8 mouse cellular contexts compared by ENCODE assay signal in genomic region chr2:150674900-150675299, GRCm38 (mm10). TPM values are rescaled to one million over a fixed set of nuclear protein-coding genes. Genes with fewer than 3 reads are reported as not detected.
A peak's percentile ranks its signal among the peaks of the same experiment; 100 is the strongest.
DNase-seq lines count a peak whose midpoint lies in the region; ATAC-seq and TF ChIP-seq lines count a peak whose summit lies in the region.

No protein-coding gene starts in this region.

- peaks cover 7% of the 10 kb centered on the region; the same call in 1 of the 2 replicates for H3K4me1 ChIP-seq in forebrain, embryonic 12.5 days
- H3K4me1 ChIP-seq in hindbrain, embryonic 14.5 days (replicated peaks; ENCODE audit: control insufficient read depth, insufficient read depth, low read length), result no peaks in the 10 kb centered on the region; the same call in 1 of the 2 replicates
- peaks cover 3% of the 10 kb centered on the region; the same call in 1 of the 2 replicates for H3K4me1 ChIP-seq in small intestine, adult 2 months (ENCODE audit: control insufficient read depth, insufficient read depth, insufficient read length, low read length)

- TF ChIP-seq POLR2A in small intestine, adult 2 months (IDR thresholded peaks at IDR 0.05; ENCODE audit: low read depth, low read length), result no peak

- H3K36me3 ChIP-seq in forebrain, embryonic 12.5 days (replicated peaks), result no peaks in the 10 kb centered on the region
- H3K36me3 ChIP-seq in hindbrain, embryonic 14.5 days (replicated peaks; ENCODE audit: control insufficient read depth, insufficient read depth), result no peaks in the 10 kb centered on the region
- H3K36me3 ChIP-seq in small intestine, adult 2 months (ENCODE audit: control insufficient read depth, insufficient read depth, low read length), result no peaks in the 10 kb centered on the region

- H3K27me3 ChIP-seq in forebrain, embryonic 12.5 days, result peaks cover 12% of the 10 kb centered on the region
- H3K27me3 ChIP-seq in hindbrain, embryonic 14.5 days (ENCODE audit: control insufficient read depth, insufficient read depth, low read length), result peaks cover 10% of the 10 kb centered on the region
- no peaks in the 10 kb centered on the region for H3K27me3 ChIP-seq in small intestine, adult 2 months (ENCODE audit: control insufficient read depth, insufficient read depth, low read length)

- ATAC-seq in forebrain, embryonic 12.5 days (ENCODE audit: low FRiP score), result peak; percentile 76
- ATAC-seq in hindbrain, embryonic 14.5 days (ENCODE audit: low FRiP score), result peak; percentile 58; the same call in 1 of the 2 replicates

- H3K4me2 ChIP-seq in forebrain, embryonic 12.5 days, result no peak overlapping the region
- H3K4me2 ChIP-seq in hindbrain, embryonic 14.5 days (replicated peaks), result no peak overlapping the region

- no peaks in the 10 kb centered on the region for H3K9me3 ChIP-seq in forebrain, embryonic 12.5 days
- H3K9me3 ChIP-seq in hindbrain, embryonic 14.5 days (ENCODE audit: control insufficient read depth, low read length), result no peaks in the 10 kb centered on the region

- H3K4me3 ChIP-seq in forebrain, embryonic 12.5 days (replicated peaks), result no peak overlapping the region
- H3K4me3 ChIP-seq in hindbrain, embryonic 14.5 days (replicated peaks; ENCODE audit: low read length), result no peak overlapping the region
- no peak overlapping the region for H3K4me3 ChIP-seq in small intestine, adult 2 months (ENCODE audit: low read depth, low read length)

- peak; percentile 63; the same call in 1 of the 2 replicates for TF ChIP-seq CTCF in small intestine, adult 2 months (IDR thresholded peaks at IDR 0.05; ENCODE audit: extremely low read depth, insufficient read length, insufficient replicate concordance, low read depth, low read length)

- peak; percentile 29 to 34 for DNase-seq in cerebellum, adult 18-20 months
- no peak for DNase-seq in cerebellum, adult 11 months
- DNase-seq in c-Kit-negative CD71-positive TER-119-positive erythroid progenitor cells, embryonic 14.5 days (ENCODE audit: low read depth, low spot score), result peak; percentile 59
- DNase-seq in hindbrain, embryonic 14.5 days (ENCODE audit: low spot score), result peak; percentile 83
- DNase-seq in left cerebral cortex, postnatal 14 days (ENCODE audit: low spot score in 2 of 2), result peak; percentile 67 to 75
- DNase-seq in mesoderm, embryonic 11.5 days (ENCODE audit: low read depth, low spot score), result peak; percentile 85

- 6% methylated on average over 2 of the region's 2 CpGs for WGBS in forebrain, embryonic 12.5 days
- 2% methylated on average over 2 of the region's 2 CpGs for WGBS in hindbrain, embryonic 14.5 days
- 3% methylated on average over 2 of the region's 2 CpGs for WGBS in small intestine, adult 2 months

- H3K9ac ChIP-seq in forebrain, embryonic 12.5 days, result no peak overlapping the region
- no peak overlapping the region for H3K9ac ChIP-seq in hindbrain, embryonic 14.5 days

- intact Hi-C loops in left cerebral cortex, postnatal 14 days (cut with DNase I), result loop anchor here (1.0 to 5.0 kb wide), 3 partner anchors 67 to 327 kb away; partner anchors contain the start of gene Apmap

- H3K27ac ChIP-seq in forebrain, embryonic 12.5 days, result no peak overlapping the region
- no peak overlapping the region for H3K27ac ChIP-seq in hindbrain, embryonic 14.5 days
- no peak overlapping the region for H3K27ac ChIP-seq in small intestine, adult 2 months (ENCODE audit: insufficient read depth, low read depth, low read length)

RNA-seq across cellular contexts. Expression of gene Acss1, which starts 6.6 kb away (rescaled TPM):
- 43.4 and 54.8 TPM in 2 replicates for polyA plus RNA-seq in forebrain, embryonic 12.5 days (2016; fragmentation: Nextera tagmentation; extraction: Ambion mirVana)
- 14.8 and 18.2 TPM in 2 replicates for polyA plus RNA-seq in hindbrain, embryonic 14.5 days (2014; fragmentation: Nextera tagmentation; extraction: Ambion mirVana)
- 10 to 100 TPM; 17.1 to 17.5 TPM for total RNA-seq in left cerebral cortex, postnatal 14 days (2021)
- 133 and 151 TPM in 2 replicates for polyA plus RNA-seq in small intestine, adult 2 months (2012; rRNA removed)

RNA-seq across cellular contexts. Expression of gene Vsx1, which starts 14.3 kb away (rescaled TPM):
- polyA plus RNA-seq in forebrain, embryonic 12.5 days (2016; fragmentation: Nextera tagmentation; extraction: Ambion mirVana), result 0.06 and 0.11 TPM in 2 replicates
- polyA plus RNA-seq in hindbrain, embryonic 14.5 days (2014; fragmentation: Nextera tagmentation; extraction: Ambion mirVana), result 0.05 TPM in 2 replicates
- total RNA-seq in left cerebral cortex, postnatal 14 days (2021), result not detected
- polyA plus RNA-seq in small intestine, adult 2 months (2012; rRNA removed), result not detected in 2 replicates
